Mouse (Mus musculus): ENCODE measurements around the gene Clec4e. TPM values are rescaled to one million over a fixed set of nuclear protein-coding genes. Genes with fewer than 3 reads are reported as not detected.
"Not testable (repeated sequence)": the region's sequence is repeated elsewhere in the genome, so short reads cannot be mapped to it uniquely, and the experiment has no call there.

Gene Clec4e
- polyA plus RNA-seq (2014; fragmentation: Nextera tagmentation; extraction: Ambion mirVana) = not detected in 2 replicates

GRCm38 (mm10) chr6:123289753-123290152 is at the start of gene Clec4e:
Gene Clec4e, minus strand, starts transcription at chr6:123289870.
- Histone ChIP-seq H3K27me3 (ENCODE audit: control insufficient read depth, insufficient read depth, low read length) (no peaks in the 10 kb centered on the region), H3K9ac (replicated peaks; ENCODE audit: low read length) (no peak within 1 kb of the TSS), H3K4me3 (replicated peaks; ENCODE audit: low read depth, low read length) (no peak within 1 kb of the TSS), H3K9me3 (ENCODE audit: control insufficient read depth, low read length) (no peaks in the 10 kb centered on the region), H3K27ac (replicated peaks; ENCODE audit: low read depth, low read length) (no peak within 1 kb of the TSS), H3K36me3 (ENCODE audit: control insufficient read depth, insufficient read depth, low read length) (no peaks in the 10 kb centered on the region), H3K4me1 (ENCODE audit: control insufficient read depth, insufficient read depth, low read length) (no peaks in the 10 kb centered on the region), H3K4me2 (ENCODE audit: low read length) (no peak within 1 kb of the TSS)
- 89% methylated on average over 4 of the region's 4 CpGs for WGBS
- DNase-seq (no peak), ATAC-seq (ENCODE audit: low FRiP score, low TSS enrichment) (no peak)

- Histone ChIP-seq H3K27ac (replicated peaks; ENCODE audit: low read depth, low read length) (no peak overlapping the region), H3K9me3 (ENCODE audit: control insufficient read depth, low read length) (no peaks in the 10 kb centered on the region), H3K9ac (replicated peaks; ENCODE audit: low read length) (no peak overlapping the region), H3K4me2 (ENCODE audit: low read length) (no peak overlapping the region), H3K4me3 (replicated peaks; ENCODE audit: low read depth, low read length) (no peak overlapping the region), H3K36me3 (ENCODE audit: control insufficient read depth, insufficient read depth, low read length) (no peaks in the 10 kb centered on the region), H3K27me3 (ENCODE audit: control insufficient read depth, insufficient read depth, low read length) (no peaks in the 10 kb centered on the region), H3K4me1 (ENCODE audit: control insufficient read depth, insufficient read depth, low read length) (no peaks in the 10 kb centered on the region)
- 36% methylated on average over 2 of the region's 2 CpGs for WGBS
- no peak for ATAC-seq (ENCODE audit: low FRiP score, low TSS enrichment)
- DNase-seq = no peak
Measured at GRCm38 (mm10) chr6:123332503-123332902, 42.8 kb upstream of the Clec4e start.

GRCm38 (mm10) chr6:123308033-123308432 is 18.4 kb upstream of the Clec4e start, which contains the start of gene Vmn2r19:
Gene Vmn2r19, plus strand, starts transcription at chr6:123308333.
- H3K27me3 ChIP-seq (ENCODE audit: control insufficient read depth, insufficient read depth, low read length) = no peaks in the 10 kb centered on the region
- H3K4me3 ChIP-seq (replicated peaks; ENCODE audit: low read depth, low read length) = no peak within 1 kb of the TSS
- ATAC-seq (ENCODE audit: low FRiP score, low TSS enrichment) (no peak), DNase-seq (no peak)
- no peaks in the 10 kb centered on the region for H3K4me1 ChIP-seq (ENCODE audit: control insufficient read depth, insufficient read depth, low read length)
- no peak within 1 kb of the TSS for H3K4me2 ChIP-seq (ENCODE audit: low read length)
- no peak within 1 kb of the TSS for H3K9ac ChIP-seq (replicated peaks; ENCODE audit: low read length)
- WGBS = 93% methylated on average over 2 of the region's 2 CpGs
- H3K9me3 ChIP-seq (ENCODE audit: control insufficient read depth, low read length) = no peaks in the 10 kb centered on the region
- H3K36me3 ChIP-seq (ENCODE audit: control insufficient read depth, insufficient read depth, low read length) = no peaks in the 10 kb centered on the region
- H3K27ac ChIP-seq (replicated peaks; ENCODE audit: low read depth, low read length) = no peak within 1 kb of the TSS

- not testable (repeated sequence) for H3K27ac ChIP-seq (replicated peaks; ENCODE audit: low read depth, low read length); H3K4me2 ChIP-seq (ENCODE audit: low read length); H3K4me1 ChIP-seq (ENCODE audit: control insufficient read depth, insufficient read depth, low read length); H3K36me3 ChIP-seq (ENCODE audit: control insufficient read depth, insufficient read depth, low read length); H3K4me3 ChIP-seq (replicated peaks; ENCODE audit: low read depth, low read length); ATAC-seq (ENCODE audit: low FRiP score, low TSS enrichment); DNase-seq; H3K27me3 ChIP-seq (ENCODE audit: control insufficient read depth, insufficient read depth, low read length); H3K9ac ChIP-seq (replicated peaks; ENCODE audit: low read length); H3K9me3 ChIP-seq (ENCODE audit: control insufficient read depth, low read length)
- WGBS = 92% methylated on average over 7 of the region's 7 CpGs
Measured at GRCm38 (mm10) chr6:123306315-123306714, 16.6 kb upstream of the Clec4e start.

- DNase-seq (no peak), ATAC-seq (ENCODE audit: low FRiP score, low TSS enrichment) (no peak)
- Histone ChIP-seq H3K9ac (replicated peaks; ENCODE audit: low read length) (no peak overlapping the region), H3K4me1 (ENCODE audit: control insufficient read depth, insufficient read depth, low read length) (no peaks in the 10 kb centered on the region), H3K9me3 (ENCODE audit: control insufficient read depth, low read length) (no peaks in the 10 kb centered on the region), H3K4me2 (ENCODE audit: low read length) (no peak overlapping the region), H3K27ac (replicated peaks; ENCODE audit: low read depth, low read length) (no peak overlapping the region), H3K4me3 (replicated peaks; ENCODE audit: low read depth, low read length) (no peak overlapping the region), H3K27me3 (ENCODE audit: control insufficient read depth, insufficient read depth, low read length) (no peaks in the 10 kb centered on the region), H3K36me3 (ENCODE audit: control insufficient read depth, insufficient read depth, low read length) (no peaks in the 10 kb centered on the region)
- WGBS = 65% methylated on average over 1 of the region's 1 CpGs
Measured at GRCm38 (mm10) chr6:123296687-123297086, 7.0 kb upstream of the Clec4e start.

- not testable (repeated sequence) for H3K4me2 ChIP-seq (ENCODE audit: low read length); H3K36me3 ChIP-seq (ENCODE audit: control insufficient read depth, insufficient read depth, low read length); H3K27ac ChIP-seq (replicated peaks; ENCODE audit: low read depth, low read length); ATAC-seq (ENCODE audit: low FRiP score, low TSS enrichment); H3K4me3 ChIP-seq (replicated peaks; ENCODE audit: low read depth, low read length); DNase-seq; H3K9ac ChIP-seq (replicated peaks; ENCODE audit: low read length); H3K4me1 ChIP-seq (ENCODE audit: control insufficient read depth, insufficient read depth, low read length); H3K27me3 ChIP-seq (ENCODE audit: control insufficient read depth, insufficient read depth, low read length); H3K9me3 ChIP-seq (ENCODE audit: control insufficient read depth, low read length)
- WGBS = 89% methylated on average over 11 of the region's 11 CpGs
Measured at GRCm38 (mm10) chr6:123293509-123293908, 3.8 kb upstream of the Clec4e start.

GRCm38 (mm10) chr6:123292751-123293400 is 3.2 kb upstream of the Clec4e start:
- Histone ChIP-seq H3K9ac (replicated peaks; ENCODE audit: low read length) (no peak overlapping the region), H3K27ac (replicated peaks; ENCODE audit: low read depth, low read length) (no peak overlapping the region), H3K27me3 (ENCODE audit: control insufficient read depth, insufficient read depth, low read length) (no peaks in the 10 kb centered on the region), H3K4me2 (ENCODE audit: low read length) (no peak overlapping the region), H3K9me3 (ENCODE audit: control insufficient read depth, low read length) (no peaks in the 10 kb centered on the region), H3K4me3 (replicated peaks; ENCODE audit: low read depth, low read length) (no peak overlapping the region), H3K36me3 (ENCODE audit: control insufficient read depth, insufficient read depth, low read length) (no peaks in the 10 kb centered on the region), H3K4me1 (ENCODE audit: control insufficient read depth, insufficient read depth, low read length) (no peaks in the 10 kb centered on the region)
- no peak for ATAC-seq (ENCODE audit: low FRiP score, low TSS enrichment)
- DNase-seq = no peak
- 96% methylated on average over 1 of the region's 1 CpGs for WGBS

- Histone ChIP-seq H3K4me2 (ENCODE audit: low read length) (no peak overlapping the region), H3K4me1 (ENCODE audit: control insufficient read depth, insufficient read depth, low read length) (no peaks in the 10 kb centered on the region), H3K27me3 (ENCODE audit: control insufficient read depth, insufficient read depth, low read length) (no peaks in the 10 kb centered on the region), H3K36me3 (ENCODE audit: control insufficient read depth, insufficient read depth, low read length) (no peaks in the 10 kb centered on the region), H3K9me3 (ENCODE audit: control insufficient read depth, low read length) (no peaks in the 10 kb centered on the region), H3K27ac (replicated peaks; ENCODE audit: low read depth, low read length) (no peak overlapping the region), H3K9ac (replicated peaks; ENCODE audit: low read length) (no peak overlapping the region), H3K4me3 (replicated peaks; ENCODE audit: low read depth, low read length) (no peak overlapping the region)
- 89% methylated on average over 10 of the region's 10 CpGs for WGBS
- DNase-seq (no peak), ATAC-seq (ENCODE audit: low FRiP score, low TSS enrichment) (no peak)
Measured at GRCm38 (mm10) chr6:123288931-123289330, 739 bp downstream of the Clec4e start.

GRCm38 (mm10) chr6:123286311-123286710 is 3.4 kb downstream of the Clec4e start:
- no peak overlapping the region for H3K27ac ChIP-seq (replicated peaks; ENCODE audit: low read depth, low read length)
- H3K36me3 ChIP-seq (ENCODE audit: control insufficient read depth, insufficient read depth, low read length) = no peaks in the 10 kb centered on the region
- DNase-seq (no peak), ATAC-seq (ENCODE audit: low FRiP score, low TSS enrichment) (no peak)
- H3K9me3 ChIP-seq (ENCODE audit: control insufficient read depth, low read length) = no peaks in the 10 kb centered on the region
- H3K27me3 ChIP-seq (ENCODE audit: control insufficient read depth, insufficient read depth, low read length) = no peaks in the 10 kb centered on the region
- H3K4me3 ChIP-seq (replicated peaks; ENCODE audit: low read depth, low read length) = no peak overlapping the region
- 98% methylated on average over 2 of the region's 2 CpGs for WGBS
- H3K4me2 ChIP-seq (ENCODE audit: low read length) = no peak overlapping the region
- no peaks in the 10 kb centered on the region for H3K4me1 ChIP-seq (ENCODE audit: control insufficient read depth, insufficient read depth, low read length)
- no peak overlapping the region for H3K9ac ChIP-seq (replicated peaks; ENCODE audit: low read length)
